Mouse (Mus musculus) forebrain, embryonic 15.5 days (tissue): ENCODE measurements around the gene Rnf121. TPM values are rescaled to one million over a fixed set of nuclear protein-coding genes. Genes with fewer than 3 reads are reported as not detected.

ENCODE experiments used
- ATAC-seq: fragments of 200-750 bp; cut with Nextera tagmentation; replicated peaks from 2 replicates; pipeline ENCODE4 v1.8.0; 2017; ENCODE audit warnings: mild to moderate bottlenecking, moderate TSS enrichment, moderate library complexity
- H3K27ac ChIP-seq: fragments of 300-500 bp; sonication (generic); replicated peaks from 2 replicates; pipeline ENCODE4 v1.5.1; 2015; ENCODE audit warnings: mild to moderate bottlenecking, inconsistent platforms
- H3K27me3 ChIP-seq: fragments of 300-500 bp; sonication (generic); 2 replicates; pipeline ENCODE4 v1.6.1; 2015; ENCODE audit warnings: inconsistent platforms
- H3K36me3 ChIP-seq: fragments of 300-500 bp; sonication (generic); 2 replicates; pipeline ENCODE4 v1.6.1; 2015; ENCODE audit warnings: mild to moderate bottlenecking, inconsistent platforms
- H3K4me1 ChIP-seq: fragments of 300-500 bp; sonication (generic); 2 replicates; pipeline ENCODE4 v1.6.1; 2015; ENCODE audit warnings: inconsistent platforms
- H3K4me2 ChIP-seq: fragments of 300-500 bp; sonication (generic); replicated peaks from 2 replicates; pipeline ENCODE4 v1.6.1; 2015; ENCODE audit warnings: mild to moderate bottlenecking, inconsistent platforms
- H3K4me3 ChIP-seq: fragments of 300-500 bp; sonication (generic); 2 replicates; pipeline ENCODE4 v1.5.1; 2015; ENCODE audit warnings: mild to moderate bottlenecking, inconsistent platforms
- H3K9ac ChIP-seq: fragments of 300-500 bp; sonication (generic); replicated peaks from 2 replicates; pipeline ENCODE4 v1.6.1; 2015; ENCODE audit warnings: mild to moderate bottlenecking, inconsistent platforms
- H3K9me3 ChIP-seq: fragments of 300-500 bp; sonication (generic); 2 replicates; pipeline ENCODE4 v1.6.1; 2016; ENCODE audit warnings: inconsistent platforms
- WGBS: fragments of 180-500 bp; shearing (Covaris S2); methylation state at CpG from one replicate; pipeline ENCODE4 v1.1.7; 2015; ENCODE audit warnings: mixed read lengths; 5-methylcytosine and 5-hydroxymethylcytosine counted together
- polyA plus RNA-seq: library from polyadenylated mRNA; unstranded; fragments of >200 nt; fragmentation: Nextera tagmentation; extraction: Ambion mirVana; gene quantifications from 2 replicates; pipeline ENCODE4 v1.2.1, GENCODE M21; 2015

Rnf121 gene
- polyA plus RNA-seq, 1 experiment from 2014 or later, result 33.0 TPM

- ATAC-seq, result peak; percentile 57; the same call in 1 of the 2 replicates
- H3K9me3 ChIP-seq, result no peaks in the 10 kb centered on the region
- H3K27ac ChIP-seq, result no peak overlapping the region
- no peak overlapping the region for H3K9ac ChIP-seq
- peaks cover 15% of the 10 kb centered on the region for H3K4me1 ChIP-seq
- H3K36me3 ChIP-seq, result no peaks in the 10 kb centered on the region
- H3K4me2 ChIP-seq, result peak overlapping the region; percentile 41
- WGBS, result 4% methylated on average over 30 of the region's 30 CpGs
- H3K4me3 ChIP-seq, result peak overlapping the region; percentile 20
- H3K27me3 ChIP-seq, result 0 out of 2 replicates have a peak, but pooled peaks cover 6% of the 10 kb centered on the region
These were observed 34.7 kb upstream of the Rnf121 start for GRCm38 (mm10) chr7:102099760-102100661.

GRCm38 (mm10) chr7:102087336-102087735 is 22.1 kb upstream of the Rnf121 start:
- H3K27me3 ChIP-seq, result no peaks in the 10 kb centered on the region
- ATAC-seq, result no peak
- H3K27ac ChIP-seq, result no peak overlapping the region
- no peak overlapping the region for H3K9ac ChIP-seq
- WGBS, result 91% methylated on average over 4 of the region's 4 CpGs
- no peak overlapping the region for H3K4me3 ChIP-seq
- H3K9me3 ChIP-seq, result no peaks in the 10 kb centered on the region
- H3K36me3 ChIP-seq, result peaks cover 29% of the 10 kb centered on the region
- no peak overlapping the region for H3K4me2 ChIP-seq
- H3K4me1 ChIP-seq, result no peaks in the 10 kb centered on the region

- Histone ChIP-seq H3K4me1 (no peaks in the 10 kb centered on the region), H3K9ac (no peak overlapping the region), H3K9me3 (no peaks in the 10 kb centered on the region), H3K4me3 (no peak overlapping the region), H3K27me3 (no peaks in the 10 kb centered on the region), H3K4me2 (no peak overlapping the region), H3K27ac (no peak overlapping the region), H3K36me3 (peaks cover 52% of the 10 kb centered on the region)
- no peak for ATAC-seq
- 91% methylated on average over 26 of the region's 26 CpGs for WGBS
These were observed 18.9 kb upstream of the Rnf121 start for GRCm38 (mm10) chr7:102084041-102084696.

GRCm38 (mm10) chr7:102082816-102083215 is 17.5 kb upstream of the Rnf121 start, which contains the start of gene Trpc2:
TSS of gene Trpc2 (plus strand) at chr7:102083116.
- no peaks in the 10 kb centered on the region for H3K9me3 ChIP-seq
- no peak for ATAC-seq
- no peak within 1 kb of the TSS for H3K27ac ChIP-seq
- H3K9ac ChIP-seq, result no peak within 1 kb of the TSS
- H3K4me1 ChIP-seq, result no peaks in the 10 kb centered on the region
- 87% methylated on average over 5 of the region's 5 CpGs for WGBS
- H3K4me2 ChIP-seq, result no peak within 1 kb of the TSS
- no peaks in the 10 kb centered on the region for H3K27me3 ChIP-seq
- H3K36me3 ChIP-seq, result peaks cover 55% of the 10 kb centered on the region
- no peak within 1 kb of the TSS for H3K4me3 ChIP-seq

GRCm38 (mm10) chr7:102081784-102082183 is 16.5 kb upstream of the Rnf121 start:
- Histone ChIP-seq H3K27ac (no peak overlapping the region), H3K4me2 (no peak overlapping the region), H3K9ac (no peak overlapping the region), H3K36me3 (peaks cover 65% of the 10 kb centered on the region), H3K27me3 (no peaks in the 10 kb centered on the region), H3K9me3 (no peaks in the 10 kb centered on the region), H3K4me3 (no peak overlapping the region), H3K4me1 (no peaks in the 10 kb centered on the region)
- no peak for ATAC-seq
- 98% methylated on average over 5 of the region's 5 CpGs for WGBS

- 91% methylated on average over 8 of the region's 8 CpGs for WGBS
- H3K36me3 ChIP-seq, result peaks cover 77% of the 10 kb centered on the region
- no peak overlapping the region for H3K9ac ChIP-seq
- H3K4me2 ChIP-seq, result no peak overlapping the region
- no peaks in the 10 kb centered on the region for H3K4me1 ChIP-seq
- H3K27me3 ChIP-seq, result no peaks in the 10 kb centered on the region
- ATAC-seq, result no peak
- no peak overlapping the region for H3K4me3 ChIP-seq
- no peaks in the 10 kb centered on the region for H3K9me3 ChIP-seq
- no peak overlapping the region for H3K27ac ChIP-seq
These were observed 15.0 kb upstream of the Rnf121 start for GRCm38 (mm10) chr7:102080311-102080710.

GRCm38 (mm10) chr7:102078517-102078916 is 13.2 kb upstream of the Rnf121 start:
- 74% methylated on average over 7 of the region's 7 CpGs for WGBS
- Histone ChIP-seq H3K36me3 (peaks cover 83% of the 10 kb centered on the region), H3K9me3 (no peaks in the 10 kb centered on the region), H3K27me3 (no peaks in the 10 kb centered on the region), H3K27ac (no peak overlapping the region), H3K4me1 (no peaks in the 10 kb centered on the region), H3K4me3 (no peak overlapping the region), H3K9ac (no peak overlapping the region), H3K4me2 (no peak overlapping the region)
- no peak for ATAC-seq

GRCm38 (mm10) chr7:102076714-102077296 is 11.5 kb upstream of the Rnf121 start:
- no peak overlapping the region for H3K4me2 ChIP-seq
- H3K27me3 ChIP-seq, result no peaks in the 10 kb centered on the region
- no peak; the same call in 1 of the 2 replicates for ATAC-seq
- H3K27ac ChIP-seq, result no peak overlapping the region
- H3K4me3 ChIP-seq, result no peak overlapping the region
- H3K36me3 ChIP-seq, result peaks cover 80% of the 10 kb centered on the region
- no peaks in the 10 kb centered on the region for H3K4me1 ChIP-seq
- H3K9ac ChIP-seq, result no peak overlapping the region
- H3K9me3 ChIP-seq, result no peaks in the 10 kb centered on the region
- 83% methylated on average over 7 of the region's 7 CpGs for WGBS

- H3K27ac ChIP-seq, result no peak overlapping the region
- peak overlapping the region; percentile 67 for H3K4me3 ChIP-seq
- no peaks in the 10 kb centered on the region for H3K27me3 ChIP-seq
- H3K9ac ChIP-seq, result peak overlapping the region; percentile 78
- H3K36me3 ChIP-seq, result peaks cover 10% of the 10 kb centered on the region; the same call in 1 of the 2 replicates
- no peak for ATAC-seq
- peaks cover 40% of the 10 kb centered on the region for H3K4me1 ChIP-seq
- no peaks in the 10 kb centered on the region for H3K9me3 ChIP-seq
- 72% methylated on average over 6 of the region's 6 CpGs for WGBS
- H3K4me2 ChIP-seq, result peak overlapping the region; percentile 55
These were observed 1.1 kb upstream of the Rnf121 start for GRCm38 (mm10) chr7:102066363-102066762.

- H3K4me2 ChIP-seq, result peak overlapping the region; percentile 55
- H3K36me3 ChIP-seq, result peaks cover 4% of the 10 kb centered on the region
- H3K9me3 ChIP-seq, result no peaks in the 10 kb centered on the region
- peak overlapping the region; percentile 78 for H3K9ac ChIP-seq
- WGBS, result 0% methylated on average over 9 of the region's 9 CpGs
- peaks cover 40% of the 10 kb centered on the region for H3K4me1 ChIP-seq
- peak overlapping the region; percentile 91 for H3K27ac ChIP-seq
- H3K4me3 ChIP-seq, result peak overlapping the region; percentile 67
- H3K27me3 ChIP-seq, result no peaks in the 10 kb centered on the region
- ATAC-seq, result peak; percentile 46
These were observed 619 bp downstream of the Rnf121 start for GRCm38 (mm10) chr7:102064655-102065045.

- peaks cover 12% of the 10 kb centered on the region for H3K36me3 ChIP-seq
- H3K4me2 ChIP-seq, result peak overlapping the region; percentile 55
- H3K27ac ChIP-seq, result no peak overlapping the region
- peaks cover 40% of the 10 kb centered on the region for H3K4me1 ChIP-seq
- ATAC-seq, result no peak
- H3K4me3 ChIP-seq, result peak overlapping the region; percentile 67
- no peaks in the 10 kb centered on the region for H3K9me3 ChIP-seq
- no peak overlapping the region for H3K9ac ChIP-seq
- H3K27me3 ChIP-seq, result no peaks in the 10 kb centered on the region
- WGBS, result 93% methylated on average over 9 of the region's 9 CpGs
These were observed 1.4 kb downstream of the Rnf121 start for GRCm38 (mm10) chr7:102063891-102064290.

- Histone ChIP-seq H3K36me3 (peaks cover 21% of the 10 kb centered on the region), H3K4me3 (no peak overlapping the region), H3K4me2 (no peak overlapping the region), H3K4me1 (peaks cover 36% of the 10 kb centered on the region), H3K27me3 (no peaks in the 10 kb centered on the region), H3K9me3 (no peaks in the 10 kb centered on the region), H3K27ac (no peak overlapping the region), H3K9ac (no peak overlapping the region)
- ATAC-seq, result no peak
- 80% methylated on average over 1 of the region's 1 CpGs for WGBS
These were observed 3.1 kb downstream of the Rnf121 start for GRCm38 (mm10) chr7:102062203-102062602.
